Mouse (Mus musculus) R1 (cell line): ENCODE measurements around the gene Mt2.

Experiments
- DNase-seq: peaks from one replicate; pipeline ENCODE4 v3.0.0-alpha.2; 2018; ENCODE audit warnings: low read depth, low spot score

Mt2 gene

DNA sequence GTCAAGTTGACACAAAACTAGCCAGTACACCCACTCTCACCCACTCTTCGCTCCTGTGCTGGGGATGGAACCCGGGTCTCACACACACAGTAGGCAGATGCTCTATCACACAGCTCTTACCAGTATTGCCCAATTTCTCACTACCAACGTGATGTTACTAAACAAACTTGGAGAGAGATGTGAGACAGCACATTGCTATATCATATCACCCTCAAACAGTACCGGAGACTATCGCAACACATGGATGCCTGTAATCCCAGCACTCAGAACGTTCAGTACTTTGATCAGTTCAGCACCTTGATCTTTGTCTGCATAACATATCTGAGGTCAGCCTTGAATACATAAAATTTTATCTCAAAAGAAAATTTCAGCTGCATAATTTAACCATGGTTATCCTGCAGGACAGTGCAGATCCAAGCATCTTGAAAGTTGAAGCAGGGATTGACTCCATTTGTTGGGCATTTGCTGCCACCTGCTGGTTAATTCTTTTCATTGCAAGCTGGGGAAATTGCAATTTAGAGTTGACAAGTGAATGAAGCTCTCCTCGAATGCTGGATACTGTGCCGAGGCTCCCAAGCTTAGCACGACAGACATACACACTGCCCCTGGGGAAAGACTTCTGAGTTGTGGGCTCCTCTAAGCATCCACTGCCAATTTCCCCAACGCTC is 26.9 kb downstream of the Mt2 start:
- DNase-seq, result peak; percentile 78

DNA sequence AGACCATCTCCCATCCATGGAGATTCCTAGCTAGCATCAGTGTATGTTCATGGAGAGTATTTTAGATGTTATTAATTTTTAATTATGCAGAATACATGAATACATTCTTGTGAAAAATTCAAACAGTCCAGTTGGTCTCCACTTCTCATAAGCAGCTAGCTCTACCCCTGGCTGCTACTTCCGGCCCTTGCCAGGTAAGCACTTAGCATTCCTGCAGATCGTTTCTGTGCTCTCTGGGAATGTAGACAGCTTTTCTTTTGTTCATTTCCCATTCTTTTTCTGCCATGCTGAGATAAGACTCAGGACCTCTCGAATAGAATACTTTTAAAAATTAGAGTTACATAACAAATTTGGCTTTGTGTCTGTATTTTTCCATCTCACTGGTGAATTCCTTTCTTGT is 31.6 kb downstream of the Mt2 start:
- no peak for DNase-seq

- DNase-seq, result peak; percentile 87
Observed at GRCm38 (mm10) chr8:94205736-94206135, 33.3 kb downstream of the Mt2 start.

- no peak for DNase-seq
Observed at GRCm38 (mm10) chr8:94206256-94206655, 33.8 kb downstream of the Mt2 start.

DNA sequence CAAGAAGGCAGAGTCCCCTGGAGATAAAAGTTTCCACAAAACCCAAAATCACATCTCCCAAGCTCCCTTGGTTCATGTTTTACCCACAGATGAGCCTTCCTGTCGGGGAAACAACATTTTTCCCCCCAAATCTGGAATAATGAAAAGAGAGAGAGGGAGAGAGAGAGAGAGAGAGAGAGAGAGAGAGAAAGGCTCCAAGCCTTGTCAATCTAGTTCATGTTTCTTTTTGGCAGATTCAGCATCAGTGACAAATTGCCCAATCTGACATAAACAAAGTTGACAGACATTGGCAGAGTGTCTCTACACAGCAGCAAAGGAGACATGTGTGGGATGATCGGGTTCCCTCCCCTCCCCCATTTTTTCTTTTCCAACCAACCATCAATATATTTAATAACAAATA is 35.0 kb downstream of the Mt2 start:
- no peak for DNase-seq

- no peak for DNase-seq
Observed at GRCm38 (mm10) chr8:94209639-94210038, 37.2 kb downstream of the Mt2 start.

- DNase-seq, result no peak
Observed at GRCm38 (mm10) chr8:94210225-94210624, 37.8 kb downstream of the Mt2 start.

DNA sequence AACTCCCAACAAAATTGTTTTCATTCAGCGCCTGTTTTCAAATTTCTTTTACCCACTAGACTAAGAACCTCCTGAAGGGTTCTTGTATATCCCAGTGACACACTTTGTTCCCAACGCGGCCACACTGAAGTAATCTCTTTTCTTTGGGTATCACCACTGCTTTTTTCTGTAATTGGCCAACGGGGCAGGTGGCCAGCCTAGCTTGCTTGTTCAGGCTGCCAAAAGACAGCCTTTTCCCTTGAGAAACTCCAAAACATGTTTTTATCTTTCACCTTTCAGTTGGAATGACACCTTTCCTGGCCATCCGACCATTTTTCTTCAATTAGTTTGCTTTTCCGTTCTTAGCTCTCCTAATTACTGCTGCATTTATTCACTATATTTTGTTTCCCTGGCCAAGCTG is 41.4 kb downstream of the Mt2 start:
- no peak for DNase-seq

GRCm38 (mm10) chr8:94214252-94215173 is 42.0 kb downstream of the Mt2 start, which contains the start of gene Nup93:
Gene Nup93, plus strand, starts transcription at chr8:94214564.
- peak; percentile 100 for DNase-seq
